Mouse (Mus musculus): ENCODE measurements around the gene Nim1k. TPM values are rescaled to one million over a fixed set of nuclear protein-coding genes. Genes with fewer than 3 reads are reported as not detected.
A peak's percentile ranks its signal among the peaks of the same experiment; 100 is the strongest.

The Nim1k gene
- total and polyA plus RNA-seq, 2 experiments from 2014 or later = 8.7 to 11.2 TPM

DNA sequence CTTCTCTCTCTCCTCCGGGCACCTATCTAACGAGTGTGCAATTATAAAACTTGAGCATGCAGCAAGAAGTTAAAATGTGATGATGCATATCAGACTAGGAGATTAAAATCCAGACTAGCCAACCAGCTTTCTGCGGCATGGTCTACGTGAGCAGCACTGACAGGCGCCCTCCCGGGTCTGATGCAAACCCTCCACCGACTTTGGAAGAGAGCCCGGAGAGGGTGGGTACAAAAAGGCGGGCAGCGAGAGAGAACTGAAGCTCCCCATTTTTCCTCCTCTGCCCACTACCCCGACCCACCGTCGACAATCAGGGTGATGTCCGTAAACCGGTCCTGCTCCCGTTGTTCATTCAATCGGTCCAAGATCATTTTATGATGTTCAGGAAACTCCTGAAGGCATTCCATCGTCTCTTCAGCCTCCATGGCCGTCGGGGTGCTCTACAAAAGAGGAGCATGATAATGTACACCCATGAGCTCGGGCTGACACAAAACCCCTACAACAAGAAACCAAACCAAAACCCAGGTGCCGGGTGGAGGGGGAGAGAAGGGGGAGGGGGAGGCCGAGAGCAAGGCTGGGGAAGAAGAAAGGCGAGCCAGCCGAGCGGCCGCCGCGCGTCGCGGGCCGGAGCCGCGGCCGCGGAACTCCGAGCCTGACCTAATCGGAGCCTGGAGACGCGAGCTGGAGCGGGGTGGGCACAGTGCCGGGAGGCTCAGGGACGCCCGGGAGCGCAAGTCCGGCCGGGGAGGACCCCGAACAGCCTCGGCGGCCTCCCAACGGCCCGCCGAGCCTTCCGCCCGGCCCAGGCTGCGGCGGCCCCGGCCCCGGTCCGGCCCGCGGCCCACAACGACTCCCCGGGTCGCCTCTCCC lies 34.4 kb upstream of the Nim1k start:
- 2% methylated on average over 45 of the region's 66 CpGs for WGBS
- peak overlapping the region; percentile 94 for H3K27ac ChIP-seq (ENCODE audit: low read depth, low read length)
- H3K9ac ChIP-seq = peak overlapping the region; percentile 90
- DNase-seq (peak; percentile 84), ATAC-seq (peak; percentile 36)
- no peaks in the 10 kb centered on the region for H3K27me3 ChIP-seq (ENCODE audit: insufficient read depth, low read length)
- TF ChIP-seq CTCF (IDR thresholded peaks at IDR 0.05; ENCODE audit: low read depth) = no peak
- peak overlapping the region; percentile 90 for H3K4me3 ChIP-seq (ENCODE audit: low read depth, low read length)
- peak overlapping the region; percentile 53 for H3K4me2 ChIP-seq (ENCODE audit: low read depth)
- no peaks in the 10 kb centered on the region for H3K4me1 ChIP-seq (ENCODE audit: insufficient read depth)
- no peaks in the 10 kb centered on the region for H3K9me3 ChIP-seq (ENCODE audit: low read length)
- peaks cover 15% of the 10 kb centered on the region for H3K36me3 ChIP-seq (ENCODE audit: insufficient read depth)

DNA sequence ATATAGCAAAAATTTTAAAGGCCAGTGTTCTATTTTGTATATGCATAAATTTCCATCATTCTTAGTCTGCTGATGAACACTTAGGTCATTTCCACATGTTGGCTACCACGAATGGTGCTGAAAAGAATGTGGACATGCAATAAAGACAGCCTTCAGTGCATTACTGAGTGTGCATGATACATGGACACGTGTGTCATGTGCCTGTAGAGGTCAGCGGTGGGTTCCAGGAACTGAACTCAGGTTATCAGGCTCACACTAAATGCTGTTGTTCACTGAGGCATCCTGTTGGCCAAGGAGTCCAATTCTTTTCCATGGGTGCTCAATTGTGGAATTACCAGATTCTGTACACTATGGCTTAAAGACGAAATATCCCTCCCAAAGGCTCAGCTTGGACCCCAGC lies 27.9 kb upstream of the Nim1k start:
- Histone ChIP-seq H3K9ac (no peak overlapping the region), H3K9me3 (ENCODE audit: low read length) (no peaks in the 10 kb centered on the region), H3K4me2 (ENCODE audit: low read depth) (no peak overlapping the region), H3K36me3 (ENCODE audit: insufficient read depth) (peaks cover 50% of the 10 kb centered on the region), H3K4me3 (ENCODE audit: low read depth, low read length) (no peak overlapping the region), H3K4me1 (ENCODE audit: insufficient read depth) (no peaks in the 10 kb centered on the region), H3K27me3 (ENCODE audit: insufficient read depth, low read length) (no peaks in the 10 kb centered on the region), H3K27ac (ENCODE audit: low read depth, low read length) (no peak overlapping the region)
- 81% methylated on average over 4 of the region's 4 CpGs for WGBS
- TF ChIP-seq CTCF (IDR thresholded peaks at IDR 0.05; ENCODE audit: low read depth) = no peak
- no peak for DNase-seq
- ATAC-seq = no peak

DNA sequence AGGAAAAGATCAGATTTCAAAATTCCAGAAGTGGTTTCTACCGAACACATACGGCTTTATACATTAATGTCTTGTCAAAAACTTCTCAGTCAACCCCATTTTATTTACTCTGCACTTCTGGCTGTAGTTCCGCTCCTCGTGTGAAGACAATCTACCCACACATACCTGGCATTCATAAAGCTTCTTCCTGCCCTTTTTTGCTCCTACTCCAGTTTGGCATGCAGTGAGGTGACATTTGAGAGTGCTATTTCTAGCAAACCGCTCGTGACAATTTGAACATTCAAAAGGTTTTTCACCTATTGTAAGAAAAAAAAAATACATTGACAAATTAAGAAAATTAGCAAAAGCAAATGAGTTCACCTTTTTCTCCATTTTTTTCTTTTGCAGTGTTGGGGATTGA lies 12.9 kb upstream of the Nim1k start:
- Histone ChIP-seq H3K9ac (no peak overlapping the region), H3K4me2 (ENCODE audit: low read depth) (no peak overlapping the region), H3K27me3 (ENCODE audit: insufficient read depth, low read length) (no peaks in the 10 kb centered on the region), H3K36me3 (ENCODE audit: insufficient read depth) (peaks cover 76% of the 10 kb centered on the region), H3K4me1 (ENCODE audit: insufficient read depth) (no peaks in the 10 kb centered on the region), H3K9me3 (ENCODE audit: low read length) (no peaks in the 10 kb centered on the region), H3K4me3 (ENCODE audit: low read depth, low read length) (no peak overlapping the region), H3K27ac (ENCODE audit: low read depth, low read length) (no peak overlapping the region)
- no peak for ATAC-seq
- 85% methylated on average over 6 of the region's 6 CpGs for WGBS
- no peak for DNase-seq
- no peak for TF ChIP-seq CTCF (IDR thresholded peaks at IDR 0.05; ENCODE audit: low read depth)

DNA sequence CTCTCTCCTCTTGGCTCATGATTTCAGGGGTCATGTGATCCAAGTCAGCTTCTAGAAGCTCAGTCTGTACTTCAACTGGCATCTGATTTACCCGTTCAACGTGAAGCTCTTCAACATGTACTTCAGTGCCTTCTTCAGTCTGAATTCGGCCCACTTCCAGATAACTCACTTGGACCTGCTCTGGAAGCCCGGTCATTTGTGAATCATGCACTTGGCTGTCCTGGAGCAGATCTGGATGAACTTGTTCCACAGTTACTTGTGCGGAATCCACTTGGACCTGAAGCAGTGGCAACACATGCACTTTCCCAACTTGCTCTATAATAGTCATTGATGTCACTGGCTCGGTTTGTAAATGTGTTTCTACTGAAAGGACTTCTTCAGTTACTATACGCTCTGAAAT lies 10.8 kb upstream of the Nim1k start:
- WGBS = 95% methylated on average over 7 of the region's 7 CpGs
- no peak for ATAC-seq

DNA sequence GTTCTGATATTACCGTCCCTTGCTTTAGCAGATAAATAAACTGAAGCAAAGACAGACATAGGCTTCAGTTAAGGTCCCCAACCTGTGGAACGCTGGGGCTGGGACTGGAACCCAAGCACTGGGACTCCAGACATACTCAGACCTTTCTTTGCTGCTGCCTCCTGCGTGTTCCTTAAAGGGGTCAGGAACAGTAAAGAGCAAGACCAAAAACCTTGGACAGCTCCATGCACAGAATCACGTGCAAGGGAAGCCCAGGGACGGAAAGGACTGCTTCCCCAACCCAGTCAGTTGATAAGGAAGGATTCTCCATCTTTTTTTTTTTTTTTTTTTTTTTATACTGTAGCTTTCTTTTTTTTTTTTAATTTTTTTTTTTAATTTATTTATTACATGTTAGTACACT lies 1.1 kb upstream of the Nim1k start:
- ATAC-seq = no peak
- H3K4me1 ChIP-seq (ENCODE audit: insufficient read depth) = peaks cover 5% of the 10 kb centered on the region; the same call in 1 of the 2 replicates
- WGBS = 44% methylated on average over 5 of the region's 5 CpGs
- no peaks in the 10 kb centered on the region for H3K9me3 ChIP-seq (ENCODE audit: low read length)
- H3K4me2 ChIP-seq (ENCODE audit: low read depth) = peak overlapping the region; percentile 91; the same call in 1 of the 2 replicates
- 0 out of 2 replicates have a peak overlapping the region, but pooled peaks have one; percentile 48 for H3K4me3 ChIP-seq (ENCODE audit: low read depth, low read length)
- DNase-seq = no peak
- no peak for TF ChIP-seq CTCF (IDR thresholded peaks at IDR 0.05; ENCODE audit: low read depth)
- H3K27me3 ChIP-seq (ENCODE audit: insufficient read depth, low read length) = no peaks in the 10 kb centered on the region
- 0 out of 2 replicates have a peak, but pooled peaks cover 9% of the 10 kb centered on the region for H3K36me3 ChIP-seq (ENCODE audit: insufficient read depth)
- H3K9ac ChIP-seq = no peak overlapping the region
- peak overlapping the region; percentile 77; the same call in 1 of the 2 replicates for H3K27ac ChIP-seq (ENCODE audit: low read depth, low read length)

More for the DNA sequence above, 10.8 kb upstream of the Nim1k start:
- Histone ChIP-seq H3K9me3 (ENCODE audit: low read length) (no peaks in the 10 kb centered on the region), H3K4me3 (ENCODE audit: low read depth, low read length) (no peak overlapping the region), H3K9ac (no peak overlapping the region), H3K27ac (ENCODE audit: low read depth, low read length) (no peak overlapping the region), H3K4me1 (ENCODE audit: insufficient read depth) (no peaks in the 10 kb centered on the region), H3K4me2 (ENCODE audit: low read depth) (no peak overlapping the region), H3K27me3 (ENCODE audit: insufficient read depth, low read length) (no peaks in the 10 kb centered on the region), H3K36me3 (ENCODE audit: insufficient read depth) (peaks cover 69% of the 10 kb centered on the region)
- no peak for TF ChIP-seq CTCF (IDR thresholded peaks at IDR 0.05; ENCODE audit: low read depth)
- DNase-seq = no peak

DNA sequence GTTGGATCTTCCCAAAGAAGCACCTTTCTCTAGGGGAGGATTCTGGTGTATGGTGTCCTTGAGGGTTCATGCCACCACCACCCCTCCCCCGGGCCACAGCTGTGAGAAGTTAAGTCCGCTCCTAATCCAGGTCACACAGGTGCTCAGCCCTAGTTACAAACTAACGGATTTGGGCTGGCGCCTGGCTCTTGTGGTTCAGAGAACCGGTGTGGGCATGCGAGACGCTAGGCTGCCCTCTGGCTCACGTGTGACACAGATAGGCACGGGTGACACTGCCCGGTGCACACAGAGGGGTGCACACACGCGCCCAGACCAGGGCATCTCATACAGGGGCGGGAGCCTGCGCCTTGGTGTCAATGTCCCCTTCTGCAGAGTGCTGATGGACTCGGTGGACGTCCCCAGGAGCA lies 538 bp downstream of the Nim1k start:
- Histone ChIP-seq H3K4me3 (ENCODE audit: low read depth, low read length) (peak overlapping the region; percentile 48), H3K36me3 (ENCODE audit: insufficient read depth) (no peaks in the 10 kb centered on the region), H3K27ac (ENCODE audit: low read depth, low read length) (peak overlapping the region; percentile 77), H3K4me2 (ENCODE audit: low read depth) (peak overlapping the region; percentile 91), H3K9ac (peak overlapping the region; percentile 54), H3K4me1 (ENCODE audit: insufficient read depth) (peaks cover 5% of the 10 kb centered on the region; the same call in 1 of the 2 replicates), H3K27me3 (ENCODE audit: insufficient read depth, low read length) (no peaks in the 10 kb centered on the region), H3K9me3 (ENCODE audit: low read length) (no peaks in the 10 kb centered on the region)
- DNase-seq = no peak
- WGBS = under 1% methylated on average over 16 of the region's 16 CpGs
- no peak for TF ChIP-seq CTCF (IDR thresholded peaks at IDR 0.05; ENCODE audit: low read depth)
- ATAC-seq = peak; percentile 24

DNA sequence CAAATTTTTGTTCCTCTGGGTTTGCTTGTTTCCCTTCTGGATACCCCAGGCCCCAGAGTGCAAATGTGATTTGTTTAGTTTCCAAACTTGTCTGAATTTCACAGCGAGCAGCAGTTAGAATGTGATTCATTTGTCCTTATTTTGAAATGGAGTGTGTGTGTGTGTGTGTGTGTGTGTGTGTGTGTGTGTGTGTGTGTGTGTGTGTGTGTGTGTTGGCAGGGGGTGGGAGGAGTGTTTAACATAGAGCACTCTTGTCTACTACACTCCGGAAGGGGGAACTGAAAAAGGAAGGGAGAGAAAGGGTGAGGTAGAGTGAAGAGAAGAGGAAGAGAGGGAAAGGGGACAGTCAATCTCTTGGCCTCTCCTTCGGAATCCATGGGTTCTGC lies 1.1 kb downstream of the Nim1k start:
- Histone ChIP-seq H3K27me3 (ENCODE audit: insufficient read depth, low read length) (no peaks in the 10 kb centered on the region), H3K4me1 (ENCODE audit: insufficient read depth) (peaks cover 5% of the 10 kb centered on the region; the same call in 1 of the 2 replicates), H3K4me3 (ENCODE audit: low read depth, low read length) (peak overlapping the region; percentile 48), H3K36me3 (ENCODE audit: insufficient read depth) (no peaks in the 10 kb centered on the region), H3K9me3 (ENCODE audit: low read length) (no peaks in the 10 kb centered on the region), H3K4me2 (ENCODE audit: low read depth) (peak overlapping the region; percentile 91), H3K9ac (peak overlapping the region; percentile 54), H3K27ac (ENCODE audit: low read depth, low read length) (peak overlapping the region; percentile 77; the same call in 1 of the 2 replicates)
- 3% methylated on average over 3 of the region's 3 CpGs for WGBS
- peak; percentile 17 for ATAC-seq
- no peak for DNase-seq
- TF ChIP-seq CTCF (IDR thresholded peaks at IDR 0.05; ENCODE audit: low read depth) = no peak
